Mouse (Mus musculus): ENCODE data around the gene Gm17387. TPM values are rescaled to one million over a fixed set of nuclear protein-coding genes. Genes with fewer than 3 reads are reported as not detected.

The Gm17387 gene
- polyA plus RNA-seq (2012; ENCODE audit: insufficient read depth, insufficient read length, low replicate concordance, missing spikeins) = not detected in 2 replicates

GRCm38 (mm10) chr7:141028831-141029230 is at the start of gene Gm17387:
TSS of gene Gm17387 (plus strand) at chr7:141029131.
- WGBS = 97% methylated on average over 2 of the region's 2 CpGs
- Histone ChIP-seq H3K27ac (ENCODE audit: insufficient read depth, low read depth, low read length) (no peak within 1 kb of the TSS), H3K4me1 (ENCODE audit: control insufficient read depth, insufficient read depth, low read length) (no peaks in the 10 kb centered on the region; the same call in 1 of the 2 replicates), H3K4me3 (ENCODE audit: insufficient read depth, low read depth, low read length) (no peak within 1 kb of the TSS)
- TF ChIP-seq CTCF (IDR thresholded peaks at IDR 0.05; ENCODE audit: insufficient read depth, low read depth, low read length) (no peak), POLR2A (IDR thresholded peaks at IDR 0.05; ENCODE audit: insufficient read depth, low read depth, low read length) (no peak)

GRCm38 (mm10) chr7:140981704-140982103 is 47.2 kb upstream of the Gm17387 start:
- Histone ChIP-seq H3K4me1 (ENCODE audit: control insufficient read depth, insufficient read depth, low read length) (no peaks in the 10 kb centered on the region), H3K4me3 (ENCODE audit: insufficient read depth, low read depth, low read length) (no peak overlapping the region), H3K27ac (ENCODE audit: insufficient read depth, low read depth, low read length) (no peak overlapping the region)
- TF ChIP-seq POLR2A (IDR thresholded peaks at IDR 0.05; ENCODE audit: insufficient read depth, low read depth, low read length) (no peak), CTCF (IDR thresholded peaks at IDR 0.05; ENCODE audit: insufficient read depth, low read depth, low read length) (no peak)
- 92% methylated on average over 8 of the region's 8 CpGs for WGBS

GRCm38 (mm10) chr7:140982971-140983370 is 46.0 kb upstream of the Gm17387 start:
- no peak overlapping the region for H3K27ac ChIP-seq (ENCODE audit: insufficient read depth, low read depth, low read length)
- H3K4me3 ChIP-seq (ENCODE audit: insufficient read depth, low read depth, low read length) = no peak overlapping the region
- 93% methylated on average over 7 of the region's 7 CpGs for whole genome bisulfite sequencing
- H3K4me1 ChIP-seq (ENCODE audit: control insufficient read depth, insufficient read depth, low read length) = no peaks in the 10 kb centered on the region
- no peak for TF ChIP-seq CTCF (IDR thresholded peaks at IDR 0.05; ENCODE audit: insufficient read depth, low read depth, low read length)
- TF ChIP-seq POLR2A (IDR thresholded peaks at IDR 0.05; ENCODE audit: insufficient read depth, low read depth, low read length) = no peak

- TF ChIP-seq CTCF (IDR thresholded peaks at IDR 0.05; ENCODE audit: insufficient read depth, low read depth, low read length) = no peak
- H3K27ac ChIP-seq (ENCODE audit: insufficient read depth, low read depth, low read length) = no peak overlapping the region
- no peaks in the 10 kb centered on the region for H3K4me1 ChIP-seq (ENCODE audit: control insufficient read depth, insufficient read depth, low read length)
- 86% methylated on average over 17 of the region's 17 CpGs for WGBS
- no peak overlapping the region for H3K4me3 ChIP-seq (ENCODE audit: insufficient read depth, low read depth, low read length)
Observed at GRCm38 (mm10) chr7:140987182-140988138, 41.5 kb upstream of the Gm17387 start.

- 83% methylated on average over 4 of the region's 4 CpGs for WGBS
- Histone ChIP-seq H3K4me3 (ENCODE audit: insufficient read depth, low read depth, low read length) (no peak overlapping the region), H3K4me1 (ENCODE audit: control insufficient read depth, insufficient read depth, low read length) (no peaks in the 10 kb centered on the region), H3K27ac (ENCODE audit: insufficient read depth, low read depth, low read length) (no peak overlapping the region)
- TF ChIP-seq CTCF (IDR thresholded peaks at IDR 0.05; ENCODE audit: insufficient read depth, low read depth, low read length) (no peak), POLR2A (IDR thresholded peaks at IDR 0.05; ENCODE audit: insufficient read depth, low read depth, low read length) (no peak)
Observed at GRCm38 (mm10) chr7:140989022-140989421, 39.9 kb upstream of the Gm17387 start.

GRCm38 (mm10) chr7:140990185-140990584 is 38.7 kb upstream of the Gm17387 start:
- Histone ChIP-seq H3K4me3 (ENCODE audit: insufficient read depth, low read depth, low read length) (no peak overlapping the region), H3K27ac (ENCODE audit: insufficient read depth, low read depth, low read length) (no peak overlapping the region), H3K4me1 (ENCODE audit: control insufficient read depth, insufficient read depth, low read length) (no peaks in the 10 kb centered on the region)
- 76% methylated on average over 6 of the region's 6 CpGs for WGBS
- TF ChIP-seq CTCF (IDR thresholded peaks at IDR 0.05; ENCODE audit: insufficient read depth, low read depth, low read length) (no peak), POLR2A (IDR thresholded peaks at IDR 0.05; ENCODE audit: insufficient read depth, low read depth, low read length) (no peak)

GRCm38 (mm10) chr7:140990622-140991021 is 38.3 kb upstream of the Gm17387 start:
- no peak overlapping the region for H3K27ac ChIP-seq (ENCODE audit: insufficient read depth, low read depth, low read length)
- WGBS = 85% methylated on average over 5 of the region's 5 CpGs

GRCm38 (mm10) chr7:140991117-140991689 is 37.7 kb upstream of the Gm17387 start:
- no peak for TF ChIP-seq CTCF (IDR thresholded peaks at IDR 0.05; ENCODE audit: insufficient read depth, low read depth, low read length)
- TF ChIP-seq POLR2A (IDR thresholded peaks at IDR 0.05; ENCODE audit: insufficient read depth, low read depth, low read length) = no peak

More at GRCm38 (mm10) chr7:140990622-140991021, 38.3 kb upstream of the Gm17387 start:
- TF ChIP-seq POLR2A (IDR thresholded peaks at IDR 0.05; ENCODE audit: insufficient read depth, low read depth, low read length) (no peak), CTCF (IDR thresholded peaks at IDR 0.05; ENCODE audit: insufficient read depth, low read depth, low read length) (no peak)
- Histone ChIP-seq H3K4me1 (ENCODE audit: control insufficient read depth, insufficient read depth, low read length) (no peaks in the 10 kb centered on the region), H3K4me3 (ENCODE audit: insufficient read depth, low read depth, low read length) (no peak overlapping the region)

GRCm38 (mm10) chr7:140997817-140998216 is 31.1 kb upstream of the Gm17387 start:
- Histone ChIP-seq H3K27ac (ENCODE audit: insufficient read depth, low read depth, low read length) (no peak overlapping the region), H3K4me3 (ENCODE audit: insufficient read depth, low read depth, low read length) (no peak overlapping the region), H3K4me1 (ENCODE audit: control insufficient read depth, insufficient read depth, low read length) (no peaks in the 10 kb centered on the region)
- TF ChIP-seq CTCF (IDR thresholded peaks at IDR 0.05; ENCODE audit: insufficient read depth, low read depth, low read length) (no peak), POLR2A (IDR thresholded peaks at IDR 0.05; ENCODE audit: insufficient read depth, low read depth, low read length) (no peak)
- 79% methylated on average over 1 of the region's 1 CpGs for WGBS

More at GRCm38 (mm10) chr7:140991117-140991689, 37.7 kb upstream of the Gm17387 start:
- Histone ChIP-seq H3K4me1 (ENCODE audit: control insufficient read depth, insufficient read depth, low read length) (no peaks in the 10 kb centered on the region), H3K27ac (ENCODE audit: insufficient read depth, low read depth, low read length) (no peak overlapping the region), H3K4me3 (ENCODE audit: insufficient read depth, low read depth, low read length) (no peak overlapping the region)
- WGBS = 89% methylated on average over 14 of the region's 14 CpGs

All from olfactory bulb, adult 2 months (tissue).